Mouse (Mus musculus) heart, embryonic 16.5 days (tissue): Measurements from ENCODE around the gene Oas2. TPM values are rescaled to one million over a fixed set of nuclear protein-coding genes. Genes with fewer than 3 reads are reported as not detected.

Experiments
- ATAC-seq: fragments of 200-750 bp; cut with Nextera tagmentation; replicated peaks from 2 replicates; pipeline ENCODE4 v1.8.0; 2017; ENCODE audit warnings: moderate number of reproducible peaks; ENCODE audit not compliant: insufficient read depth, low FRiP score; ENCODE audit errors: extremely low read depth
- H3K27ac ChIP-seq: fragments of 300-500 bp; sonication (generic); 2 replicates; pipeline ENCODE4 v1.5.1; 2014; ENCODE audit warnings: mild to moderate bottlenecking, low read length, control low read depth, moderate library complexity
- H3K27me3 ChIP-seq: fragments of 300-500 bp; sonication (generic); 2 replicates; pipeline ENCODE4 v1.6.1; 2014; ENCODE audit warnings: low read length, mixed read lengths; ENCODE audit not compliant: control insufficient read depth, insufficient read depth
- H3K36me3 ChIP-seq: fragments of 300-500 bp; sonication (generic); 2 replicates; pipeline ENCODE4 v1.6.1; 2014; ENCODE audit not compliant: control insufficient read depth, insufficient read depth
- H3K4me1 ChIP-seq: fragments of 300-500 bp; sonication (generic); 2 replicates; pipeline ENCODE4 v1.6.1; 2014; ENCODE audit warnings: low read length, mixed read lengths; ENCODE audit not compliant: control insufficient read depth, insufficient read depth
- H3K4me2 ChIP-seq: fragments of 300-500 bp; sonication (generic); 2 replicates; pipeline ENCODE4 v1.6.1; 2014; ENCODE audit warnings: low read depth, mild to moderate bottlenecking, control low read depth, low read length
- H3K4me3 ChIP-seq: fragments of 300-500 bp; sonication (generic); 2 replicates; pipeline ENCODE4 v1.5.1; 2014; ENCODE audit warnings: mild to moderate bottlenecking, control low read depth, low read length
- H3K9ac ChIP-seq: fragments of 300-500 bp; sonication (generic); 2 replicates; pipeline ENCODE4 v1.6.1; 2014; ENCODE audit warnings: low read length, control low read depth
- H3K9me3 ChIP-seq: fragments of 300-500 bp; sonication (generic); replicated peaks from 2 replicates; pipeline ENCODE4 v1.6.1; 2016; ENCODE audit warnings: low read length; ENCODE audit not compliant: control insufficient read depth
- WGBS: fragments of 180-500 bp; shearing (Covaris S2); extraction: QIAGEN DNeasy Blood & Tissue Kit; methylation state at CpG from one replicate; pipeline ENCODE4 v1.1.7; 2014; 5-methylcytosine and 5-hydroxymethylcytosine counted together
- polyA plus RNA-seq: library from polyadenylated mRNA; unstranded; fragments of >200 nt; fragmentation: Nextera tagmentation; extraction: Ambion mirVana; gene quantifications from 2 replicates; pipeline ENCODE4 v1.2.1, GENCODE M21; 2015

The Oas2 gene
- polyA plus RNA-seq, 1 experiment from 2014 or later: 0.46 TPM

GRCm38 (mm10) chr5:120706541-120706940 lies 43.1 kb downstream of the Oas2 start:
- Histone ChIP-seq H3K4me2 (no peak overlapping the region), H3K27me3 (peaks cover 59% of the 10 kb centered on the region), H3K4me3 (no peak overlapping the region), H3K4me1 (peaks cover 11% of the 10 kb centered on the region), H3K9me3 (no peaks in the 10 kb centered on the region), H3K9ac (no peak overlapping the region), H3K36me3 (no peaks in the 10 kb centered on the region), H3K27ac (no peak overlapping the region)
- ATAC-seq: no peak
- 11% methylated on average over 16 of the region's 16 CpGs for WGBS

DNA sequence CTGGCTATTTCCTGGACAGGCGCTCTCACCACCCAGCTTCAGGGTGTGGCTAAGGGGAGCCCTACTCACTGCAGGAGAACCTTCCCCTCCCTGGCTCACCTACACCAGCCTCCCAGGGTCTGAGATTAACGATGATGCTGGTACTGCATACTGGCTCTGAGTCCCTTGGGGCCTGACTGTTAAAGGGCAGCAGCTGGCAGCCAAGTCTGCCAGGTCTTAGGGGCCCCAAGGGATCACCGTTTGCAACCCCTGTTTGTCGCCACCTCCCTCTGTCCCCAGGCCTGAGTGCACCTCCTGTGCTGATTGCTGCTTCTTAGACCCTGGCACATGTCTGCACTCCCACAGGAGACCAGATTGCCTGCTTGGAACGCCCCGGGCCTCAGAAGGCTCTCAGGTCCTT lies 45.2 kb downstream of the Oas2 start:
- no peak overlapping the region for H3K4me2 ChIP-seq
- H3K36me3 ChIP-seq: no peaks in the 10 kb centered on the region
- H3K27ac ChIP-seq: no peak overlapping the region
- H3K27me3 ChIP-seq: peaks cover 56% of the 10 kb centered on the region
- H3K4me1 ChIP-seq: peaks cover 3% of the 10 kb centered on the region; the same call in 1 of the 2 replicates
- ATAC-seq: no peak
- 46% methylated on average over 6 of the region's 6 CpGs for WGBS
- H3K9me3 ChIP-seq: no peaks in the 10 kb centered on the region
- H3K4me3 ChIP-seq: no peak overlapping the region
- no peak overlapping the region for H3K9ac ChIP-seq

DNA sequence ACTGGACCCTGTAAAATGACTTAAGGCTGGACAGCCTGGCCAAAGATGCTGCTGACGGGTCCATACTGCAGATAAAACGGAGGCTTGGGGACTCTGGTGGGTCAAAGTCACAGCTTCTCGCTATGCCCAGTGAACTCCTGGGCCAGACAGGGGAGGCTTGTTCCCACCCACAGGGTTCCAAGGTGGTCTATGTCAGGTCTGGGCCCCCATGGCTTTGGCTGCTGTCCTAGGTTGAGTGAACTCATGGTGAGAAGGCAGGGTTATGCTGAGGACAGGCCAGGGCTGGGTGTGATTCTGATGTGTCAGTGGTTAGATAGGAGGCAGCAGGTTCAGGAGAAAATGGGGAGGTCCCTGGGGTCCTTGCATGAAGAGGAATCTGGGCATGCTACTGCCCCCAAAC lies 46.0 kb downstream of the Oas2 start:
- no peak overlapping the region for H3K9ac ChIP-seq
- no peak for ATAC-seq
- H3K27me3 ChIP-seq: peaks cover 55% of the 10 kb centered on the region
- H3K9me3 ChIP-seq: no peaks in the 10 kb centered on the region
- H3K4me1 ChIP-seq: peaks cover 3% of the 10 kb centered on the region; the same call in 1 of the 2 replicates
- WGBS: 75% methylated on average over 3 of the region's 3 CpGs
- H3K4me2 ChIP-seq: no peak overlapping the region
- no peak overlapping the region for H3K27ac ChIP-seq
- no peak overlapping the region for H3K4me3 ChIP-seq
- no peaks in the 10 kb centered on the region for H3K36me3 ChIP-seq

GRCm38 (mm10) chr5:120702969-120703368 lies 46.7 kb downstream of the Oas2 start:
- Histone ChIP-seq H3K27ac (no peak overlapping the region), H3K4me3 (no peak overlapping the region), H3K36me3 (no peaks in the 10 kb centered on the region), H3K4me2 (no peak overlapping the region), H3K4me1 (peaks cover 3% of the 10 kb centered on the region; the same call in 1 of the 2 replicates), H3K9ac (no peak overlapping the region), H3K9me3 (no peaks in the 10 kb centered on the region), H3K27me3 (peaks cover 53% of the 10 kb centered on the region)
- ATAC-seq: no peak
- 87% methylated on average over 2 of the region's 2 CpGs for WGBS

GRCm38 (mm10) chr5:120702421-120702820 lies 47.2 kb downstream of the Oas2 start:
- Histone ChIP-seq H3K27me3 (peaks cover 52% of the 10 kb centered on the region), H3K9me3 (no peaks in the 10 kb centered on the region), H3K4me3 (no peak overlapping the region), H3K4me1 (peaks cover 3% of the 10 kb centered on the region; the same call in 1 of the 2 replicates), H3K4me2 (no peak overlapping the region), H3K27ac (no peak overlapping the region), H3K9ac (no peak overlapping the region), H3K36me3 (no peaks in the 10 kb centered on the region)
- WGBS: 76% methylated on average over 4 of the region's 4 CpGs
- ATAC-seq: no peak

DNA sequence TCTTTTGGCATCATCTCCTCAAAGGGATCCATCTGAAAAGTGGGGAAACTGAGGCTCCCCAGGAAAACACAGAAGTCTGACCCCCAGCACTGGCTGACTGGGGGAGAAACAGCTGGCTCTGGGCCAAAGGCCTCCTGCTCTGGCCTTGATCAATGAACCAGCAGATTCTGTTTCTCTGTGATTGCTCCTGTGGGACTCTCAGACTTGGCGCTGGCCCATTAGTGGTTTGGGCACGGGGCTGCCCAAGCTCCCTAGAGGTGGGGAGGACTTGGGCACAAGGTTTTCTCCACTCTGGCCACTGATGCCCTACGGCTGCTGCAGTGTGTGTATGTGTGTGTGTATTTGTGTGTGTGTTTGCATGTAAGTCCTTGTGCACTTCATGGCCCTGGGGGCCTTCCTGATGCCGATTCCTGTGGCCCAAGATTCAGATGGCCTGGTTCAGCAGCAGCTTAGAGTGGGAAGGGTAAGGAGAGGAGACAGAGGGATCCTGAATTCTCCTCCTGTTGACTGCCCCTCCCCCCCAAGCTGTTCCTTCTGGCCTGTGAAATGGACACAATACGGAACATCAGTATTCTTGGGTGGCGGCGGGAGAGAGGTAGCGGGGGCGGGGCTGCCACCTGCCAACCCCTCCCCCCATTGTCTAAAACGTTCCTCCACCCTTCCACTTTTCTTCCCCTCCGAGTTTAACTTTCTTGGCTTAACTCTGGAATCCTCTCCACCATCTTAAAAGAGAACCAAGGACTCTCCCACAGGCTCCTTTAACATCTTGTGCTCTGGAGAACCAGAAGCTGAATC lies 48.5 kb downstream of the Oas2 start:
- no peak for ATAC-seq
- Histone ChIP-seq H3K4me2 (no peak overlapping the region), H3K27ac (no peak overlapping the region), H3K4me1 (no peaks in the 10 kb centered on the region), H3K9ac (no peak overlapping the region), H3K36me3 (no peaks in the 10 kb centered on the region), H3K4me3 (no peak overlapping the region), H3K9me3 (no peaks in the 10 kb centered on the region), H3K27me3 (peaks cover 54% of the 10 kb centered on the region)
- WGBS: 66% methylated on average over 11 of the region's 11 CpGs

DNA sequence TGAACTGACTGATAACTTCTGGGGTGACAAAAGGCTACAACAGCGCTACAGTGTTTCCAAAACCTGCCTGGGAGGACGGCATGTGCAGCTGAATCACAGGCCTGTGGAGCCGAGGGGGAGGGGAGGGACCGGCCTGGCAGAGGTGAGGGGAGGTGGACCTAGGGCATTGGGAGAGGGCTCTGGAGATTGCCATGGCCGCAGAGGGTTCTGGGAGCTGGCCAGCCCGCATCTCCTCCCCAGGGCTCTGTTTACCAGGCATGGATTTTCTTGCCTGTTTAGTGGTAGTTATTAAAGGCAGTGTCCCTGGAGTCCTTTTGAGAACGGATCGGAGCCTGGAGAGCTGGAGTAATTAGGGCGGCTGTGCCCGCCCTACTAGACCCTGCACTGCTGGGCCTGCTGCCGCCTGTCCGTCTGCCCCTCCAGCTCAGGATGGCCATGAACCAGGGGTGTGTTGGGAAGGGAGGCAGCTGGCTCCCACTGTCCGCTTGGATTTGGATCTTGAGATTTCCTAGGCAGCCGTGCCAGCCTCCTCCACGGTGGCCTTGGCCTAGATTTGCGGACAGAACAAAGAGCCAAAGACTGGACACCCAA lies 50.8 kb downstream of the Oas2 start:
- H3K36me3 ChIP-seq: no peaks in the 10 kb centered on the region
- no peak overlapping the region for H3K4me3 ChIP-seq
- no peak overlapping the region for H3K4me2 ChIP-seq
- 51% methylated on average over 16 of the region's 16 CpGs for WGBS
- ATAC-seq: no peak
- peaks cover 72% of the 10 kb centered on the region for H3K27me3 ChIP-seq
- no peak overlapping the region for H3K9ac ChIP-seq
- H3K4me1 ChIP-seq: no peaks in the 10 kb centered on the region
- H3K27ac ChIP-seq: no peak overlapping the region
- H3K9me3 ChIP-seq: no peaks in the 10 kb centered on the region

DNA sequence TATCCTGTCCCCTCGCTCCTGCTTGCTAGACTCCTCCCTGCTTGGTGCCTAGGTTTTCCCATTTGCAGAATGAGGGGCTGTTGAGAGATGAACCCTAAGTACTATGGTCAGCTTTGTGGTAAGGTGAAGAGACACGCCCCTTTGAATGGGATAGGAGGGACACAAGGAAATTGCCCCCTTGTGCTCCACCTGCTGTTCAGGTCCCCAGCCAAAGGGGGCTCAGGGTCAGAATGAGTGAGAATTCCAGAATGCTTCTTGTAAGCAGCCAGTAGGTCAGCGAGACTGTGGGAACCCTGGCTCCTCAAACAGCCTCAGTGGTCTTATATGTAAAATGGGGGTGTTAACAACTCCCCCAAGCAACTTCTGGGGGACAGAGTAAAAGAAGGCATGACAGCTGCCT lies 51.5 kb downstream of the Oas2 start:
- Histone ChIP-seq H3K4me1 (no peaks in the 10 kb centered on the region), H3K36me3 (no peaks in the 10 kb centered on the region), H3K27ac (no peak overlapping the region), H3K27me3 (peaks cover 79% of the 10 kb centered on the region), H3K4me3 (no peak overlapping the region), H3K9ac (no peak overlapping the region), H3K9me3 (no peaks in the 10 kb centered on the region), H3K4me2 (no peak overlapping the region)
- WGBS: 54% methylated on average over 3 of the region's 3 CpGs
- no peak for ATAC-seq

GRCm38 (mm10) chr5:120696865-120697264 lies 52.8 kb downstream of the Oas2 start:
- no peak; the same call in 1 of the 2 replicates for ATAC-seq
- peaks cover 86% of the 10 kb centered on the region for H3K27me3 ChIP-seq

More at GRCm38 (mm10) chr5:120696865-120697264, 52.8 kb downstream of the Oas2 start:
- Histone ChIP-seq H3K9ac (no peak overlapping the region), H3K4me1 (no peaks in the 10 kb centered on the region), H3K9me3 (no peaks in the 10 kb centered on the region), H3K27ac (no peak overlapping the region), H3K36me3 (no peaks in the 10 kb centered on the region), H3K4me2 (no peak overlapping the region), H3K4me3 (no peak overlapping the region)
- whole genome bisulfite sequencing: 39% methylated on average over 4 of the region's 4 CpGs
